Mouse (Mus musculus) layer of hippocampus, postnatal 36 days (tissue): Measurements from ENCODE around the gene Pik3r3. TPM values are rescaled to one million over a fixed set of nuclear protein-coding genes. Genes with fewer than 3 reads are reported as not detected.

Experiments used
- total RNA-seq, 2 experiments: library from RNA; stranded (reverse); gene quantifications; 2 replicates each; pipeline ENCODE4 v1.2.3; 2021

The Pik3r3 gene
- total RNA-seq, 2 experiments from 2014 or later, result 36.5 to 37.6 TPM

Other genes with a start within 250 kb of the Pik3r3 start
- gene Faah, start 203.7 kb upstream of the Pik3r3 start, total RNA-seq, result 100 to 1,000 TPM; 144 to 145 TPM
- 10 to 100 TPM in 1 of 2 experiments, 1 to 10 TPM in 1; 8.8 to 10.8 TPM for gene Nsun4, start 167.7 kb upstream of the Pik3r3 start, total RNA-seq
- 100 to 1,000 TPM; 413 to 440 TPM for gene Uqcrh, start 146.5 kb upstream of the Pik3r3 start, total RNA-seq
- 10 to 100 TPM; 40.1 to 42.5 TPM for gene Lrrc41, start 146.3 kb upstream of the Pik3r3 start, total RNA-seq
- 1 to 10 TPM in 1 of 2 experiments, under 1 TPM in 1; 0.73 to 1.0 TPM for gene Rad54l, start 97.9 kb upstream of the Pik3r3 start, total RNA-seq
- gene Pomgnt1, start 97.8 kb upstream of the Pik3r3 start, total RNA-seq, result 10 to 100 TPM; 62.4 to 63.5 TPM
- gene Lurap1, start 70.3 kb upstream of the Pik3r3 start, total RNA-seq, result 10 to 100 TPM; 21.8 to 23.8 TPM
- gene Tspan1, start 54.0 kb upstream of the Pik3r3 start, total RNA-seq, result not detected
- not detected for gene 1700042G07Rik, start 48.2 kb upstream of the Pik3r3 start, total RNA-seq
- 1 to 10 TPM in 1 of 2 experiments, not detected in 1; 1.2 TPM for gene Gm49337, start 48.2 kb upstream of the Pik3r3 start, total RNA-seq
- gene Mast2, start 242.6 kb downstream of the Pik3r3 start, total RNA-seq, result 100 to 1,000 TPM; 101 to 105 TPM